Mouse (Mus musculus): Measurements from ENCODE around the gene Xpa.

DNA sequence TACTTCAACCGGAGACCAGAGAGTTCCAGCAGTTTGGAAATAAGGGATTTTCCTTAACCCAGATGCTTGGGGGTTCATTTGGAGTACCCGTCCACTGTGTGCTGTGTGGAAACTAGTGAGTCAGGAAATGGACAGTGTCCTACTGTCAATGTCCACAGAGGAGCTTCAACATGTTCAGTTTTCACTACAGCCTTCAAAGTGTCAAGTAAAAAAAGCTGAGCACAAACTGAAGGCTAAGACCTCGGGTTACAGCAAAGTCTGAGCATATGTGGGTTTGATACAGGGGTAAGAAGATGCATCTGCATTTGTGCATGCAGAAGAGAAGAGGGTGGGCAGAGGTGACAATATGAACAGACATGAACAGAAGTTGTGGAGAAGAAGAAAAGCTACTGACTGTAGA, 75.3 kb downstream of the Xpa start:
- TF ChIP-seq CTCF (IDR thresholded peaks at IDR 0.05; ENCODE audit: low read depth, low read length) (no peak), TAL1 (conservative IDR thresholded peaks at IDR 0.05; ENCODE audit: low read depth, low read length) (no peak)

Data from G1E (cell line).